Mouse (Mus musculus) testis, adult 2 months (tissue): ENCODE measurements around the gene Atg4a-ps.

Source experiments
- CTCF ChIP-seq: fragments of 200-500 bp; IDR thresholded peaks from 2 replicates; pipeline ENCODE4 v1.5.1; 2012; ENCODE audit warnings: low read depth, mild to moderate bottlenecking, inconsistent platforms, low read length, moderate library complexity; ENCODE audit not compliant: control insufficient read depth, insufficient read depth, insufficient replicate concordance
- POLR2A ChIP-seq: fragments of 200-500 bp; IDR thresholded peaks from 2 replicates; pipeline ENCODE4 v1.6.1; 2012; ENCODE audit warnings: low read depth, mild to moderate bottlenecking, inconsistent platforms, low read length, moderate library complexity; ENCODE audit not compliant: control insufficient read depth

GRCm38 (mm10) chr3:103660012-103660411 is 14.1 kb upstream of the Atg4a-ps start:
- TF ChIP-seq POLR2A (no peak), CTCF (no peak)
